Mouse (Mus musculus) midbrain, embryonic 11.5 days (tissue): ENCODE measurements around the gene Unk. TPM values are rescaled to one million over a fixed set of nuclear protein-coding genes. Genes with fewer than 3 reads are reported as not detected.
A peak's percentile ranks its signal among the peaks of the same experiment; 100 is the strongest.

Experiments used
- ATAC-seq: fragments of 200-750 bp; cut with Nextera tagmentation; 2 replicates; pipeline ENCODE4 v1.8.0; 2017; ENCODE audit warnings: moderate TSS enrichment, moderate library complexity; ENCODE audit not compliant: low FRiP score
- DNase-seq: peaks from one replicate; pipeline ENCODE4 v3.0.0; 2015; ENCODE audit warnings: low spot score; ENCODE audit errors: missing footprints
- H3K27ac ChIP-seq: fragments of 300-500 bp; sonication (generic); 2 replicates; pipeline ENCODE4 v1.5.1; 2014; ENCODE audit warnings: low read depth, low read length
- H3K27me3 ChIP-seq: fragments of 300-500 bp; sonication (generic); 2 replicates; pipeline ENCODE4 v1.6.1; 2014; ENCODE audit warnings: mild to moderate bottlenecking, low read length, moderate library complexity, mixed read lengths; ENCODE audit not compliant: control insufficient read depth, insufficient read depth
- H3K36me3 ChIP-seq: fragments of 300-500 bp; sonication (generic); 2 replicates; pipeline ENCODE4 v1.6.1; 2014; ENCODE audit warnings: mild to moderate bottlenecking, low read length, moderate library complexity, mixed read lengths; ENCODE audit not compliant: control insufficient read depth, insufficient read depth
- H3K4me1 ChIP-seq: fragments of 300-500 bp; sonication (generic); 2 replicates; pipeline ENCODE4 v1.6.1; 2014; ENCODE audit warnings: low read length; ENCODE audit not compliant: control insufficient read depth, insufficient read depth
- H3K4me2 ChIP-seq: fragments of 300-500 bp; sonication (generic); 2 replicates; pipeline ENCODE4 v1.6.1; 2014; ENCODE audit warnings: mild to moderate bottlenecking, moderate library complexity
- H3K4me3 ChIP-seq: fragments of 300-500 bp; sonication (generic); 2 replicates; pipeline ENCODE4 v1.5.1; 2014; ENCODE audit warnings: low read depth, low read length
- H3K9ac ChIP-seq: fragments of 300-500 bp; sonication (generic); 2 replicates; pipeline ENCODE4 v1.6.1; 2014; ENCODE audit warnings: low read length
- H3K9me3 ChIP-seq: fragments of 300-500 bp; sonication (generic); 2 replicates; pipeline ENCODE4 v1.6.1; 2016; ENCODE audit warnings: low read length; ENCODE audit not compliant: control insufficient read depth
- WGBS: fragments of 180-500 bp; shearing (Covaris S2); extraction: QIAGEN DNeasy Blood & Tissue Kit; methylation state at CpG from one replicate; pipeline ENCODE4 v1.1.7; 2014; 5-methylcytosine and 5-hydroxymethylcytosine counted together
- polyA plus RNA-seq: library from polyadenylated mRNA; unstranded; fragments of >200 nt; fragmentation: Nextera tagmentation; extraction: Ambion mirVana; gene quantifications from 2 replicates; pipeline ENCODE4 v1.2.1, GENCODE M21; 2014

The Unk gene
- polyA plus RNA-seq, 1 experiment from 2014 or later = 23.4 TPM

DNA sequence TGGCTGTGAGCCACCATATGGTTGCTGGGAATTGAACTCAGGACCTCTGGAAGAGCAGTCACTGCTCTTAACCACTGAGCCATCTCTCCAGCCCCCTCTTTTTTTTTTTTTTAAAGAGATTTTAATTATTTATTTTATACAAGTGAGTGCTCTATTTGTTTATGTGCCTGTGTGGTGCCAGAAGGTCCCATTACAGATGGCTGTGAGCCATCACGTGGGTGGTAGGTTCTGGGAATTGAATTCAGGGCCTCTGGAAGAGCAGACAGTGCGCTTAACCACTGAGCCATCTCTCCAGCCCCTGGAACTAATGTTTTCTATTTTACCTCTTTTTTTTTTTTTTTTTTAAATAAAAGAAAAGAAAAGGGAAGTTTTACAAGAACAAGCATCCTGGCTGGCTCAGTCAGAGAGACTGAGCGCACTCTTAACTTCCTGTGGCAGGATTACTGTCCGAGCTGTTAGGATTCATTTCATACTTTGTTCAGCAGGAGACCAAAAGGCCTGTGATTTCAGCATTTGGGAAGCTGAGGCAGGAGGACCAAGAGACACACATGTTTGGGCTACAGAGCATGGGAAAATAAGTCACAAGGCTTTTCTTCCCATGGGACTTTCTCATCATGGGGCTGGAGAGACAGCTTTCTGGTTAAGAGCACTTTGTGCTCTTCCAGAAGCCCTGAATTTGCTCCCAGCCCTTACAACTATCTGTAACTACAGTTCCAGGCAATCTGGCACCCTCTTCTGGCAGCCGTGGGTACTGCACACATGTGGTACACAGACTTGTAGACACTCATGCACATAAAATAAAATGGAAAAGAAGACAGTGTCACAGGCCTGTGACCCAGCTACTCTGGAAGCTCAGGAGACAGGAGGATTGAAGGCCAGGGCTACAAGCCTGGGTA, 66.3 kb downstream of the Unk start:
- peak; percentile 88 for DNase-seq
- Histone ChIP-seq H3K4me3 (no peak overlapping the region), H3K36me3 (no peaks in the 10 kb centered on the region), H3K9me3 (0 out of 2 replicates have a peak, but pooled peaks cover 3% of the 10 kb centered on the region), H3K27me3 (no peaks in the 10 kb centered on the region), H3K4me2 (no peak overlapping the region), H3K27ac (no peak overlapping the region), H3K4me1 (no peaks in the 10 kb centered on the region), H3K9ac (no peak overlapping the region)
- WGBS = 92% methylated on average over 5 of the region's 5 CpGs
- no peak for ATAC-seq

DNA sequence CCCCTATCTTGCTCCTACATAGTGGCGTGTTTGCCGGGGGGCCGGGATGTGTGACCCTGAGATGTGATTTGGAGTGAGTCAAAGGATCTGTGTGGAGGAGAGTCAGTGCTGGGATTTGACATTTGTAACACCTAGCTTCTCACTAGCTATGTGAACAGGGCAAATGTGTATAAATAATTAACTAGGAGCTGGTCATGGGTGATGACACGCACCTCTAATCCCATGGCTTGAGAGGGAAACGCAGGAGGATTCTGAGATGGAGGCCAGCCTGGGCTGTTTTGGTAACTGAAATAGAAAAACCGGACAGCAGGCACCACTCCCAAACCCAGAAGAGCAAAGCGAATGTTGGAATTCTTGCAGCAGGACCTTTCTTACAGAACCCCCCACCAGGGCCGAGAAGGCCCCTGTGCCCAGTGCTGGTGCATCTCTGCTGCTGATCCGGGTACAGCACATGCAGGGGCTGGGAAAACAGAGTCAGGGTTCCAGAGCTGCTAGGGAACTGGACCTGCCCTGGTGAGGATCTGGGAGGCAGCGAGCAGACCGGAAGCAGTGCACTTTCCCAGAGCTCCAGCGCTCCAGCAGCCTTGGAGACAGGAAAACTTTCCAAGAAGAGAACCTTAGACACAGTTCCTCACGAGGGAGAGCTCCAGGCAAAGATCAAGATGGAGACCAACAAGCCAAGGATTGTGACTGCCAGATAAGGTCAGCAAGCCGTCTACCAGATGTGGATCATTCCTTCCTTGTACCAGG, 68.8 kb downstream of the Unk start:
- H3K27me3 ChIP-seq = no peaks in the 10 kb centered on the region
- H3K9ac ChIP-seq = no peak overlapping the region
- peaks cover 9% of the 10 kb centered on the region for H3K4me1 ChIP-seq
- no peak for ATAC-seq
- WGBS = 79% methylated on average over 14 of the region's 14 CpGs
- no peak for DNase-seq
- no peaks in the 10 kb centered on the region for H3K36me3 ChIP-seq
- no peak overlapping the region for H3K4me3 ChIP-seq
- no peak overlapping the region for H3K4me2 ChIP-seq
- 0 out of 2 replicates have a peak, but pooled peaks cover 3% of the 10 kb centered on the region for H3K9me3 ChIP-seq
- H3K27ac ChIP-seq = no peak overlapping the region

DNA sequence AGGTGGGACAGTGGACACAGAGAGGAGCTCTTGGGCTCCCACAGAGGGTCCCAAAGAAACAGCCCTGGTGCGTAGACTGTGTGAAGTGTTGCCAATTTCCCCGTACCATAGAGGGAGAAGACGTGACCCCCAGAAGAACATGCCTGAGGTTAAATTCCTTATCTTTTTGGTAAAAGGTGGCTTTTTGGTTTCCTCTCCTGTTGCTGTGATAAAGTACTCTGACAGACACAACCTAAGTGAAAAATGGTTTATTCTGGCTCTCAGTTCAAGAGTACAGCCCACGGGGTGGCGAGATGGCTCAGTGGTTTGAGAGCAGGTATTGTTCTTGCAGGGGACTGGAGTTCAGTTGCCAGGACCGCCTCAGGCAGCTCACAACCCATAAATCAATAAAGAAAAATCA, 69.3 kb downstream of the Unk start:
- 88% methylated on average over 6 of the region's 6 CpGs for WGBS
- H3K36me3 ChIP-seq = no peaks in the 10 kb centered on the region
- no peak overlapping the region for H3K4me2 ChIP-seq
- H3K4me1 ChIP-seq = peaks cover 15% of the 10 kb centered on the region
- ATAC-seq = no peak
- DNase-seq = no peak
- H3K9me3 ChIP-seq = 0 out of 2 replicates have a peak, but pooled peaks cover 3% of the 10 kb centered on the region
- H3K27me3 ChIP-seq = no peaks in the 10 kb centered on the region
- no peak overlapping the region for H3K27ac ChIP-seq
- H3K9ac ChIP-seq = no peak overlapping the region
- H3K4me3 ChIP-seq = no peak overlapping the region

DNA sequence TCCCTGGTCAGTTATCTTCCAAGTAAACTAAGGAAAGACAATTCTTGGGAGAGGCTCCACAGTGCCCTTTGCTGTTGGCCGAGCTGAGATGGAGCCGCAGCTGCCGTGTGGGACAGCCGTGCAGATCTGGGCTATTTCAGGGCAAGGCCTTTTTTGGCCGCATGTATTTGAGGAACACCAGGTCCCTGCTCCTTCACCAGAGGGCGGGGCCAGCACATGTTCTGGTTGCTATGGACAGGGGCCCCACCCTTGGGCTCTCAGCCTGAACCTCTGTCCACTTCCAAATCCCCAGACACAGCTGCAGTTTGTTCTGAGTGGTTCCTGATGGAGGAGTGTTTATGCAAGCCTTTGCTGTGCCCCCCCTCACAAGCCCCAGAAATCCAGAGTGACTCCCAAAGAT, 70.3 kb downstream of the Unk start:
- H3K36me3 ChIP-seq = no peaks in the 10 kb centered on the region
- DNase-seq (no peak), ATAC-seq (no peak)
- no peak overlapping the region for H3K9ac ChIP-seq
- H3K4me1 ChIP-seq = peaks cover 15% of the 10 kb centered on the region
- H3K4me2 ChIP-seq = no peak overlapping the region
- no peaks in the 10 kb centered on the region for H3K27me3 ChIP-seq
- H3K4me3 ChIP-seq = no peak overlapping the region
- H3K27ac ChIP-seq = no peak overlapping the region
- WGBS = 82% methylated on average over 6 of the region's 6 CpGs
- H3K9me3 ChIP-seq = 0 out of 2 replicates have a peak, but pooled peaks cover 3% of the 10 kb centered on the region

DNA sequence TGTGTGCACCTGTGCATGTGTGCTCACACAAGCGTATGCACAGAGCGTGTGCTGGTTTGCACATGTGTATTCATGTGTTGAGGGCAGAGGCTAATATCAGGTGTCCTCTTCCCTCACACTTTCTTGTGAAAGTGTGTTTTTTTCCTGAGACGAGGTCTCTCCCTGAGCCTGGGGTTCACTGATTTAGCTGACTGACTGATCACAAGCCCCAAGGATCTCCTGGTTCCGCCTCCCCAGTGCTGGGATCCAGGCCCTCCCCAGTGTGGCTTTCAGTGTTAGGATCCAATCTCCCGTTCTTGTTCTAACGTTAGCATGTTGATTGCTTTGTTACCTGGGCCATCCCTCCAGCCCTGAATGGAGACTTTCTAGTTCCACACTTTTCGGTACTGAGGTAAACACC, 70.7 kb downstream of the Unk start:
- Histone ChIP-seq H3K9ac (no peak overlapping the region), H3K27ac (no peak overlapping the region), H3K36me3 (no peaks in the 10 kb centered on the region), H3K27me3 (peaks cover 2% of the 10 kb centered on the region; the same call in 1 of the 2 replicates), H3K4me1 (peaks cover 15% of the 10 kb centered on the region), H3K4me3 (no peak overlapping the region), H3K4me2 (no peak overlapping the region), H3K9me3 (0 out of 2 replicates have a peak, but pooled peaks cover 3% of the 10 kb centered on the region)
- 89% methylated on average over 7 of the region's 7 CpGs for WGBS
- DNase-seq (no peak), ATAC-seq (no peak)

DNA sequence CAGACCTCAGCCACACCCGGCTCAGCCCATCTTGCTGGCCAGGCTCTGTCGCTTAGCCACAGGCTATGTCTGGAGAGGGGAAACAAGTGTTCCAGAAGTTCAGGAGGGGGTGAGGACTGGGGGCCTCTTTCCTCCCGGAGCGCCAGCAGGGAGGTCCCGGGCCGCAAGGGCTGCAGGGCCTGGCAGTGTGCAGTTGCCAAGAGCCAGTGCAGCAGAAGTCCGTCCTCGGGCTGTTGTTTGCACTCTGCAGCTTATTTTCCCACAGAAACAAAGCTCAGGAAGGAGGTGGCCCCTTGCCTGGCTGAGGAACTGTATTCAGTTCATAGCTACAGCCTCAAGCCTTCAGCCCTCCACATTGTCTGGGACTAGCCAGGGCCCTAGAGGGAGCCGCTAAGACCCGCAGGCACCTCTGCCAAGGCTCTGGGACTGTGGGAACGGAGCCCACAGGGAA, 71.8 kb downstream of the Unk start:
- DNase-seq (no peak), ATAC-seq (no peak)
- no peaks in the 10 kb centered on the region for H3K36me3 ChIP-seq
- peaks cover 12% of the 10 kb centered on the region for H3K27me3 ChIP-seq
- H3K4me1 ChIP-seq = peaks cover 26% of the 10 kb centered on the region
- no peak overlapping the region for H3K4me3 ChIP-seq
- H3K9ac ChIP-seq = peak overlapping the region; percentile 37
- no peaks in the 10 kb centered on the region for H3K9me3 ChIP-seq
- peak overlapping the region; percentile 32 for H3K27ac ChIP-seq
- WGBS = 37% methylated on average over 11 of the region's 11 CpGs
- H3K4me2 ChIP-seq = no peak overlapping the region

DNA sequence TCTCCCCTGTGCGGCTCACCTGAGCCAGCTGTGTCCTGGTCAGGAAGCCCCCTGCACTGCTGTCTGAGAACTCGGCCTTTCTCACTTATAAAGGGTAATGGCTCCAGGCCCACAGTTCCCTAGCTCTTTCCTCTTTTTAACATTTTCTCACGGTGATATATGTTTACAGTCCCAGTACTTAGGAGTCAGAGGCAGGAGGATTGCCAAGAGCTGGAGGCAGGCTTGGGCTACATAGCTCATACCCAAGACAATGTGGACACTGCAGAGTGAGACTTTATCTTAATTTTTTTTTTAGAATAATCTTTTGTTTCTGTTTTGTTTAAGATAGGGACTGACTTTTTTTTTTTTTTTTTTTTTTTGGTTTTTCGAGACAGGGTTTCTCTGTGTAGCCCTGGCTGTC, 72.3 kb downstream of the Unk start:
- no peak for DNase-seq
- H3K27ac ChIP-seq = peak overlapping the region; percentile 32
- no peaks in the 10 kb centered on the region for H3K9me3 ChIP-seq
- H3K9ac ChIP-seq = no peak overlapping the region; the same call in 1 of the 2 replicates
- H3K4me3 ChIP-seq = no peak overlapping the region
- H3K4me1 ChIP-seq = peaks cover 31% of the 10 kb centered on the region
- ATAC-seq = no peak
- H3K36me3 ChIP-seq = no peaks in the 10 kb centered on the region
- 66% methylated on average over 3 of the region's 4 CpGs for WGBS
- H3K27me3 ChIP-seq = peaks cover 17% of the 10 kb centered on the region
- no peak overlapping the region for H3K4me2 ChIP-seq

DNA sequence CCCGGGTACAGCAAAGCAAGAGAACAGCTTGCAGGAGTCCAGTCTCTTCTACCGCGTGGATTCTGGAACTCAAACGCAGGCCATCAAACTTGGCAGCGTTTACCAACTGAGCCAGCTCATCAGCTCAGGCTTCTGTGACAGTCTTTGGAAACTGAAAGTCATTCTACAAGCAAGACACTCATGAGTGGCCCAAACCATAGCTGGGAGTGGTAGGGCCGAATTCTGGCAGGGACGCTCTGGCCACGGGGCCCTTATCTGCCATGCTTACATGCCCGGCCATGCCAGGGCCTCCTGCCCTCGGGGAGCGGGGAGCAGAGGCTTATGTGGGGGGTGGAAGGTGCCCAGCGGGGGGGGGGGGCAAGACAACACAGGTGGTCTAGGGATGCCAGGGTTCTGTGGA, 73.5 kb downstream of the Unk start:
- H3K4me3 ChIP-seq = no peak overlapping the region
- no peak overlapping the region for H3K9ac ChIP-seq
- peaks cover 31% of the 10 kb centered on the region for H3K4me1 ChIP-seq
- 77% methylated on average over 12 of the region's 12 CpGs for WGBS
- H3K27me3 ChIP-seq = peaks cover 28% of the 10 kb centered on the region
- no peak overlapping the region for H3K27ac ChIP-seq
- no peak overlapping the region for H3K4me2 ChIP-seq
- DNase-seq (no peak), ATAC-seq (no peak)
- no peaks in the 10 kb centered on the region for H3K9me3 ChIP-seq
- no peaks in the 10 kb centered on the region for H3K36me3 ChIP-seq
